Mouse (Mus musculus): ENCODE data around the gene Sphk2.

DNA sequence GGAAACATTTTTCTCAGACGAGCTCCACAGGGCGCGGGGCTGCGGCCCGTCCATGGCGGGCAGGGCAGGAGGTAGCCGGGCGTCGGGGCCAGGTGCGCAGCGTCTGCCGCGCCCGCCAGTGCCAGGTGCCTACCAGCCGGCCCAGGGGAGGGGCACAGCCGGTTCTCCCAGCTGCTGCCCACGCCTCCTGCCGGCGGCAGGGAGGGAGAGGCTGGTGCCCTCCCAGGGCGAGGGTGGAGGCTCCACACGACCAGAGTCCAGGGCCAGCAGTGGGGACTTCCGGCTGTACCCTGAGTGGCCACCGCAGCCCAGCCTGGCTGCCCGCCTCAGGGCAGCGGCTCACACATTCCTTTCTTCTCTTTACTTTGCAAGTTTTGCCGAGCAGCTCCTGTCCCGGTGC, 41.6 kb upstream of the Sphk2 start:
- TF ChIP-seq CTCF (IDR thresholded peaks at IDR 0.05; ENCODE audit: low read depth) (no peak), EP300 (IDR thresholded peaks at IDR 0.05; ENCODE audit: low read depth) (no peak)
